Mouse (Mus musculus) layer of hippocampus, postnatal 36 days (tissue): ENCODE results near the gene Pakap. TPM values are rescaled to one million over a fixed set of nuclear protein-coding genes. Genes with fewer than 3 reads are reported as not detected.

Experiments used
- DNase-seq, 2 experiments: peaks; one replicate each; pipeline ENCODE4 v3.0.0; 2022
- total RNA-seq, 2 experiments: library from RNA; stranded (reverse); gene quantifications; 2 replicates each; pipeline ENCODE4 v1.2.3; 2021

The Pakap gene
- total RNA-seq, 2 experiments from 2014 or later: 18.3 to 23.7 TPM

DNA sequence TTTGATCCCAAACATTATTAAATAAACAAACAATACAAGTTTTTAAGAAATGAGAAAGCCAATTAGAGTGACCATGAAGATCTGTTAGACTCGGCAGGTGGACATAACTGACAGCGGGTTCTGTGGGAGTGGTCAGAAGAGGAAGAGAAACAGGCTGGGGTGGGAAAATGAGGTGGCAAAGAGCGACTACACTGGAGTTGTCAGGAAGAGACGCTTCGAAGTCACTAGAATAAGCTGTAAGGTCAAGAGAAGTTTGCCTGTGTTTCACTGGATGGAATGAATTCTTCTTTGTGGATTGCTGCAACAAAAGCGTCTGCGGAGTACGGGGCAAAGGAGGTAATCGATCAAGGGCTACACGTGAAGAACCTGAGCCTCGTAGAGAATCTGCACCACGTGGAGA lies 109.9 kb downstream of the Pakap start:
- DNase-seq: no peak

DNA sequence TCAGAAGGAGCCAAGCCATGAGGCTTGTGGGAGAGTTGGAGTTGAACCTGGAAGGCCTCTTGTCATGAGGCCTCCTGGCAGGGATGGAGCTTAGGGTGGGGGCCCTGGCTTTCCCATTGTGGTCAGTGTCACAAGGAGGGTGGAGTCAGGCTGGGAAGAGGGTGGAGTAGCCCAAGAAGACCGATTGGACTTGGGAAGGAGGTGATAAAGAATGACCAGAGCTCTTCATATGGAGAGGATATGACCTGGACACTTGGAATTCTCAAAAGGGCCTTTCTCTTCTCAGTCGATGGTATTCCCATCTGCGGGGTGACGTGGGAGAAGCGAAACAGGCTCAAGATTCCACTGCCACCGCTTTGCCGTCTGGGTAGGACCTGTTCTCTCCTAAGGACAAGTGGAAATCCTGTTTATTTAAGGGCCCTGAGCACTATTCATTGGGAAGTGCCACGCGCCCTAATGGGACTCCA lies 111.0 kb downstream of the Pakap start:
- DNase-seq: no peak

DNA sequence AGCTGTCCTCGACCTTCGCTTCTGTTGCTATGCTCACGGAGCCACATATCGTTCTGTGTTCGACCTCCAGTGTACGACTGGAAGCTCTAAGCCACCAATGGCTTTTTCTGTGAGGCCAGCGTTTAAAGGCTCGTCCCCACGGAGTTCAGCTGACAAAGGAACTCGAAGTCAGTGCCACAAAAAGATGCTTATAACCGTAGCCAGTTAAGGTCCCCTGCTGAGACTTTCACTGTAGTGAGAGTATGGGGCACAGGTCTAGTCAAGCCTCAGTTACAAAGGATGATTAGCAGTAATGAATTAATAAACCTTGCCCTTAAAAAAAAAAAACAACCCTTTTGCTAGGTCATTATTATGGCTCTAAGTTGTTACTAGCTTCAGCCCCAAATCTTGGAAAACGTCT lies 112.2 kb downstream of the Pakap start:
- no peak for DNase-seq

DNA sequence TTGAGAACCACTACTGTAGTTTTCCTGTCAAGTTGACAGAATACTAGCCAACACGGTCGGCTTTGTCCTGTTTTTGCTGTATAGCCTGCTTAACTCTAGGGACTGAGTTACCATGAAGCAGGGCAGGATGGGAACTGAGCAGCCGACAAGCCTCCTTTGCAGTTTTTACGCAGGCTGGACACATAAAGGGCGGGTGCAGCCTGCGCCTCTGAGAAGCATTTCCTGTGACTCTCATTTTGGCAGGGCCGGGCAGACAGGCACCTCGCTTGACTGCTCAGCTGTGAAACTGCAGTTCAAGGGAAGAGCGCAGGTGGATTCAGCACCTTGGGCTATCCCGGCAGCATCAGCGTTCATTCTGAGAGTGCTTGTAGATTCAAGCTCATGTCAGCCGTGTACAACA lies 113.5 kb downstream of the Pakap start:
- DNase-seq: no peak

DNA sequence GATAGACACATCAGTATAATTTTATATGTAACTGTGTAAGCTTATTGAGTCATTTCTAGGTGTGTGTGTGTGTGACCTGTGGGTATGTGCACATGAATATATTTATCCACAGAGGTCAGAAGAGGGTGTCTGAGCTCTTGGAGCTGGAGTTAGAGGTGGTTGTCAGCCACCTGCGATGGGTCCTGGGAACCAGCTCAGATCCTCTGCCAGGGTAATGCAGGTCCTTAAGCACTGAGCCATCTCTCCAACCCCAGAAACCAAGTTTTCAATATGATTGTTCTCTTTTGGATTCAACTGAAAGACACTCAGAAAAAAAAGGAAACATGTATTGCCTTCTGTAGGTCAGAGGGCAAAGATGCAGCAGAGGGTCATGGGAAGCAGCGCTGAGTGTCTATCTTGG lies 114.4 kb downstream of the Pakap start:
- no peak for DNase-seq

- DNase-seq: no peak
Measured at GRCm38 (mm10) chr4:57682944-57683343, 115.0 kb downstream of the Pakap start.

GRCm38 (mm10) chr4:57684676-57685215 lies 116.8 kb downstream of the Pakap start:
- no peak for DNase-seq

DNA sequence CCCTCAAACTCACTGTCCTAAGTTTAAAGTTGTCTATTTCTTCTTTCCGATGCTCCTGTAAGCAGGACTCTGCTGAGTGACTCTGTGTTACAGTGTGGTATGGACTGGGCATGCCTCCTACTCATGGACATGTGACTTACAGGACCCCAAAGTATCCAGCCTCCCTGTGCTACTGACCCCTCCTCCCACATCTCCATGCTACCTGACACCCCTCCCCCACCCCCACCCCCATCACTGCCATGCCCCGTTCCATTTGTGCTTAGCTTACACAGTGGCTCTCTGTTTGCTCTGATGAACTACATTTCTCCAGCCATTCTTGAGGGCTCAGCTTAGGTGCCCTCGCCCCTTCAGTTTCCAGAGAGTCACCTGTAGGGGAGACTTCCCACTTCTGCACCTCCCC lies 118.8 kb downstream of the Pakap start:
- DNase-seq: no peak

- no peak for DNase-seq
Measured at GRCm38 (mm10) chr4:57687583-57687982, 119.6 kb downstream of the Pakap start.

GRCm38 (mm10) chr4:57688131-57688530 lies 120.2 kb downstream of the Pakap start:
- no peak for DNase-seq

DNA sequence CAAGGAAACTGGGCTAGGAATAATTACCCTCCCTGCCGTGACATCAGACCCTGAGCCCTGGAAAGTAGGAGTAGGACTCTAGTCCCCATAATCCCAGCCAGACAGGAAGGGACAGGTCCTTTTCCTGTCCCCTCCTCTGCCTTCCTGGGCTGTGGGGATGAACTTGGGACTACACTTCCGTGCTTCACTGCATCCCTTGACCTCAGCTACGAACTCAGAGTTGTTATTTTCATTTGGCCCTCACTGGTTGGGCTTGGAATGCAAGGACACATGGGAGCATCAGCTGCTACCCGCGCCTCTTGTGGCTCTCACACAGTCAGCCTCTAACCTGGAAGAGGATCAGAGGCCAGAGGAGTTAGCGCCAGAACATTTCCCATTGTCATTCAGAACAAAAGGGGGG lies 122.0 kb downstream of the Pakap start:
- DNase-seq: no peak

DNA sequence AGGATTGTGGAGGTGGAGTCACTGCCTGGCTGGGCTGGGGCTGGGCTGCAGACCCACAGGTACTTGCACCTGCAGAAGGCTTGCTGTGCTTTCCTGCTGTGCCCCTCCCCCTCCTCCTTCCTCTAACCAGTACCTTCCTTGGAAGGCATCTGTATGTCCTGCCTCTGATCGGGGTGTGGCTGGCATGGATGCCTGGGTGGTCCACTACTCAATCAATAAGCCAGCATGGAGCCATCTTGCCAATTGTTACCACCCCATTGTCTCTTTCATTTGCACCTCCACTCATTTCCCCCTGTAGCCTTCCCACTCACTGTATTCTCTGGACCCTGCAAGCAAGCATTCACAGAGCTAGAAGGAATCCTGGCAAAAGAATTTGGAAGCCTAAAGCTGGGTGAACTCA lies 122.8 kb downstream of the Pakap start:
- no peak for DNase-seq

DNA sequence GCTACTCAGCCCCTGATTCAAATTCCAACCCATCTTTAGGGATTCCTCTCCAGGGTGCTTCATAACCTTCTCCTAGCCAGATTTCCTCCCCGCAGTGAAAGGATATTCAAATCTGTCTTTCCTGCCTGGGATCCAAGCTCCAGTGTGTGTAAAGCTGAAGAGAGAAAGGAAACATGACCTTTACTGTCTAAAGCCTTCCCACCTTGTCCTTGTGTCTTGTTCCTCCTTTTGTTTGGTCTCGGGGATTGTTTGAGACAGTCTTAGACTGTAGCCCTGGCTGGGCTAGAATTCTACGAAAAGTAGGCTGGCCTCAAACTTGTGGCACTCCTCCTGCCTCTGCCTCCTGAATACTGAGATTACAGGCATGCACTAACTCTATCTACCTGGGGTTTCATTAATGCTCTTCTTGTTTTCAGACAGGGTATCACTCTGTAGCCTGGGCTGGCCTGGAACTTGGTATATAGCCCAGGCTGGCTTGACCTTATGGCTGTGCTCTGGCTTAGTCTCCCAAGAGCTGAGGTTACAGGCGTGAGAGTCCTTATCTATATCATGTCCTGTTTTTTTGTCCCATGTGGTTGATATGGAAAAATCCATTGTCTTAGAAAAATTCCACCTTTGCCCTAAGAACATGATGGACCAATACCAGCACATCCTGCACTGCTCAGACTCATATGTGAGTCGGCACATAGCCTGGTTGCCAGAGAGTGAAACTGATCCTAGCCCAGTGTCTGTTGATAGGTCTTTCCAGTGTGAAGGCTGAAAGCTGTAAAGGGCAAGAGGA lies 126.6 kb downstream of the Pakap start:
- DNase-seq: no peak

GRCm38 (mm10) chr4:57696955-57697354 lies 129.0 kb downstream of the Pakap start:
- no peak for DNase-seq

- no peak for DNase-seq
Measured at GRCm38 (mm10) chr4:57697918-57698611, 130.1 kb downstream of the Pakap start.

GRCm38 (mm10) chr4:57701576-57701975 lies 133.6 kb downstream of the Pakap start:
- no peak for DNase-seq

GRCm38 (mm10) chr4:57703574-57704470 lies 135.8 kb downstream of the Pakap start:
- no peak for DNase-seq

GRCm38 (mm10) chr4:57704575-57704974 lies 136.6 kb downstream of the Pakap start:
- DNase-seq: no peak

DNA sequence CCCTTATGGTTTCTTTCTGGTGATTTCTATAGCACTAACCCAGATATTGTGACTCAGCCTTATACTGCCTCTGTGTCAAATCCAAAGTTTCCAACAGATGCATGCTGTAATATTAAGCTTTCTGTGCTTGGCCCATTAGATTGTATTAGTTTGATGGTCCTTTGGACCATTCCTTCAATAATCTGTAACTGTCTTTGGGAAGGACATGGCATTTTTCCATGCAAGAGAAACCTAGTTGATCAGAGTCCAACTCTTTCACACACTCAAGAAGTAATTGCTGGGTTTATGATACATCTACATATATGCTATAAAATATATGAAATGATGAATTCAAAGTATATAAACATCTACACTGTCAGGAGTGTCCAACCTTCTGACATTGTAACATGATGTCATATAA lies 147.9 kb downstream of the Pakap start:
- DNase-seq: no peak

DNA sequence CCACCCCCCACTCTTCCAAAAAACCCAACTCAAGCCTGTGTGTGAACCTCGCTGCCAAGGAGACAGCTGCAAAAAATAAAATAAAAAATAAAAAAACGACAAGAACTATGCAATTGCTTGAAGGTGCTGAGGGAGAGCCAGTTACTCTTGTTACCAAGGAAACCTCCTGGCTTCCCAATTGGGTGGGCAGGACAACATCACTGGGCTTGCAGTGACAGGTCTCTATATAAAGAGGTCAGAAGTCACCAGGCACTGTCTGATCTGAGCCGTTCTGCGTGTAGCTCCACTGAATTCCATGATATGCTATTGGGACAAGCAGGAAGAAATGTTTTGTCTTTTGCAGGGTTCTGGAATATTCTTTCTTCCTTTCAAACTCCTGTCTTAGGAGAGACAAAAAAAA lies 148.8 kb downstream of the Pakap start:
- DNase-seq: no peak

- DNase-seq: no peak
Measured at GRCm38 (mm10) chr4:57717354-57717753, 149.4 kb downstream of the Pakap start, which contains the start of gene Akap2. Akap2 (plus strand) TSS chr4:57717657.

- DNase-seq: no peak
Measured at GRCm38 (mm10) chr4:57719370-57719769, 151.4 kb downstream of the Pakap start.
